Mouse (Mus musculus) hematopoietic stem cell, adult 5-6 weeks (primary cell): ENCODE measurements around the gene Ctbs. TPM values are rescaled to one million over a fixed set of nuclear protein-coding genes. Genes with fewer than 3 reads are reported as not detected.
"Not testable (repeated sequence)": the region's sequence is repeated elsewhere in the genome, so short reads cannot be mapped to it uniquely, and the experiment has no call there.

ENCODE experiments used
- ATAC-seq, 2 experiments: fragments of 125-278 bp in 1 of 2; replicated peaks in 1 of 2; 2 replicates each; pipeline ENCODE4 v1.8.0; 2016 to 2017; ENCODE audit warnings: inconsistent platforms in 2 of 2, mild to moderate bottlenecking in 2 of 2, moderate number of reproducible peaks in 2 of 2, low read depth in 1 of 2, moderate TSS enrichment in 1 of 2; ENCODE audit not compliant: low FRiP score in 2 of 2, poor library complexity in 2 of 2, severe bottlenecking in 2 of 2, insufficient read depth in 1 of 2, low TSS enrichment in 1 of 2
- total RNA-seq: library from RNA; stranded (forward); fragments of 172-1452, 232-1000 nt; gene quantifications from 2 replicates; pipeline ENCODE4 v1.2.3, GENCODE M21; 2017

Ctbs gene
- total RNA-seq, 1 experiment from 2014 or later = 10.2 TPM

DNA sequence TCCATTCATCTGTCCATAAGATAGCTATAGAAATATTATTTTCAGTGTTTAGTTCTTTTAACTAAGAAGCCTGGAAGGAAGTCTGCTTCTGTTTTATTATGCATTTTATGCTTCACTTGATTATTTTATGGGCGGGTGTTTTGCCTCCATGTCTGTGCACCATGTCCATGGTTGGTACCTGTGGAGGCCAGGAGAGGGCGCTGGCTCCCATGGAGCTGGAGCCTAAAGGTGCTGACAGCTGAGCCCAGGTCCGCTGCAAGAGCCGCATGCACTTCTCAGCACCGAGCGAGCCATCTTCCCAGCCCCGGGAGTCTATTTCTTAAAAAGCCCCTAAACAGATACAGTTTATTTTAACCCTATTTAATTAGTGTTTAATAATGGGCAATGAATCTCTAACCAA lies 25.9 kb upstream of the Ctbs start:
- no peak for ATAC-seq

GRCm38 (mm10) chr3:146424306-146424900 lies 25.2 kb upstream of the Ctbs start:
- ATAC-seq = no peak

DNA sequence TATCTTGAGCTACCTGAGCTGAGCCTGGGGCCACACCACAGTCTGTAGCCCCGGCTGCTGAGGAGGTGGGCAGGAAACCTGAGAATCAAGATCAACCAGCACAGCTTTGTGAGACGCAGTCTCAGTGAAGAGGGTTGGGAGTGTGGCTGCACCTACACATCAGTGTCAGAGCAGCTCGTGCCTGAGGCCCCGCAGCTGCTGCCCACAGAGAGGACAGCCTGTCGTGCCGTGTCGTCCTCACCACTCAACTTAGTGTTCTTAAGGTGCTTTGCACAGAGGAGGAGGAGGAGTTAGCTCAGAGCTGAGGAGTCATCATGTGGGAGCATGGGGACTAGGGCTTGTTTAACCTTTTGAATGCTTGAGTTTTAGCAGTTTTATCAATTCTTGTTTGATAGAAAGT lies 23.7 kb upstream of the Ctbs start:
- no peak for ATAC-seq

DNA sequence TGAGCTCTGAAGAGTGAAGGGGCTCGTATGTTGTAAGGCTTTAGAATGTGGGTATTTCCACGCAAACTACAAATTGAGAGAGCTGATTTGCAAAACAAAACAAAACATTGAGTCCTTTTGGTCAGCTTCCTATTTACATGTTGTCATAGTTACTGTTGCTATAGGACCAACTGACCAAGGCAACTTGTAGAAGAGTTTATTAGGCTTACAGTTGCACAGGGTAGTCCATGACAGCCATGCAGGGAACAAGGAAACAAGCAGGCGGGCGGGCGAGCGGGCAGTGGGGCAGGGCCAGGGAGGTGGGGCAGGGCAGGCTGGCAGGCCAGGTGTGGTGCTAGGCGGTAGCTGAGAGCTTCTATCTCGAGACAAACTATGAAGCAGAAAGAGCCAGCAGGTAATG lies 23.1 kb upstream of the Ctbs start:
- ATAC-seq = no peak

DNA sequence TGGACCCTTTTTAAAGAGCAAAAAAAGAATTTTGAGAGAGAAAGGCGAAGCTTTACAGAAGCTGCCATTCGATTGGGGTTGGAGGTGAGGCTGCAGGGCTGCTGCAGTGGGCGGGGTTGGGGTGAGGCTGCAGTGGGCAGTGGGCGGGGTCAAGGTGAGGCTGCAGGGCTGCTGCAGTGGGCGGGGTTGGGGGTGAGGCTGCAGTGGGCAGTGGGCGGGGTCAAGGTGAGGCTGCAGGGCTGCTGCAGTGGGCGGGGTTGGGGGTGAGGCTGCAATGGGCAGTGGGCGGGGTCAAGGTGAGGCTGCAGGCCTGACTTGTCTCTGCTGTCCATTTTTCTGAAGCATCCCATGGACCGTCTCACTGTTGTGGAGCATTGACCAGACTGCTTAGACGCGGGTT lies 16.5 kb upstream of the Ctbs start:
- ATAC-seq = not testable (repeated sequence)

- ATAC-seq = no peak
These were observed 15.8 kb upstream of the Ctbs start for GRCm38 (mm10) chr3:146433681-146434350.

DNA sequence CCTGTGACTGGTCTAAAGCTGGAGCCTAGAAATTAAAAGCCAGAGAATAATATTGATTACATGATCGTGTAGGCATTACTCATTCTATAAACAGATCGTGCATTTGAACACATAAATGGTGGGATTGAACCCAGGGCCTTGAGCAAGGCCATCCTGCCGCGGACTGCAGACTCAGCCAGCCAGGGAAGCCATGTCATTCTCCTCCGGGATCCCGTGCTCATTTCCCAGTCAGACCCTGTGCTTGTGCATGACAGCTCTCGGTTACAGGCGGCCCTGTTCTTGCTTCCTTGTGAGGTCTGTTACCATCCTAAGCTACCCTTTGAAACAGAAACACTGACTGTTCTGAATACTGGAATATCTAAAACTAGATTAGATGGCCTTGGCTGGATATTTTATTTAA lies 14.9 kb upstream of the Ctbs start:
- ATAC-seq = no peak

- ATAC-seq = no peak
These were observed 14.1 kb upstream of the Ctbs start for GRCm38 (mm10) chr3:146435533-146435932.

DNA sequence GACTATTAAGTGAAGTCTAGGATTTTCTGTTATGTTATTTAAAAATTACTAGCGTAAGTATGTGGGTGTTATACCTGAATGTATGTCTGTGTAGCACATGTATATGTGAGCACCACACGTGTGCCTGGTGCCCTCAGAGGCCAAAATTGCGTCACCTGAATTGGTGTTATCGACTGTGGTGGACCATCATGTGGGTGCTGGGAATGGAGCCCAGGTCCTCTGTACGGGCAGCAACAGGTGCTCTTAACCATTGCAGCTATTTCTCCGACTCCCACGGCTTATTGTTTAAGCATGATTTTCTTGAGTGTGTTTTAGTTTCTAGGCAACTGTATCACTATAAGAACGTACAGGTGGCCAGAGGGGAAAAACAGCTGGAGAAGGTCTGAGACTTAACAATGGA lies 13.5 kb upstream of the Ctbs start:
- ATAC-seq = no peak

GRCm38 (mm10) chr3:146440011-146440410 lies 9.6 kb upstream of the Ctbs start:
- no peak for ATAC-seq

DNA sequence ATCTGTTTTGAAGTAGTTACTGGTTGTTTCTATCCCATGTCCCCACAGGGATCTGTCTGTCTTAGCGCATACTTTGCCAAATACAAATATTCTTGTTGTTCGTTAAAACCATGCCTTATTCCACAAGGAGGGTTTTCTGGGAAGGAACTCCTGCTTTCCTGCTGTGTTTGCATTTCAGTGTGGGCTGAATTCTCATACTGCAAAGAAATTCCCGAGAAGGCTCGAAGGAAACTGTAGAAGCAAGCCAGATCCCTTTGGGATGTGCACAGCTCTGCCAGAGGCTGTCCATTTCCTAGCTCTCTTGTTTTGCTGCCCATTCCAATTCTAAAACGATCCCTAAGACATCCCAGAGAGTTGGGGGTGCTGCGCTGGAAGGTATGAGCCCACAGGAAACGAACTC lies 9.2 kb upstream of the Ctbs start:
- ATAC-seq = no peak

- ATAC-seq = no peak
These were observed 7.1 kb upstream of the Ctbs start for GRCm38 (mm10) chr3:146442484-146442883.

DNA sequence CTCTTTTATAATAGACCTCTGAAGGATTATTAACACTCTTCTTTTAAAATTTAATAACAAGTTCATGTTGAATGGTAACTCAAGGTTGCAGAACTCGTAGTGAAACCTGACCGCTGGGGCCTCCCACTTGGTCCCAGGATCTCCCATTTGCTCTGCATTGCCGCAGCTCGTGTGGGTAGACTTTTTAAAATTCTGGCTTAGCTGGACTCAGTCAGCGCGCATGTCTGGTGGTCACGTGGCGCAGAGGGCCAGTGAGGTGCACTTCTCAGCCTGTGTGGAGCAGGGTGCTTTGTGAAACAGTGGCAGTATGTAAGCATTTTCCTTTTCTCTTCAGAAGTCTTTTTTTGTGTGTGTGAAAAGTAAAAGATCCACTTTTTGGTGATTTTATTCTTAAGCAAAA lies 6.7 kb upstream of the Ctbs start:
- no peak for ATAC-seq

- ATAC-seq = no peak
These were observed 6.2 kb upstream of the Ctbs start for GRCm38 (mm10) chr3:146443380-146443779.

DNA sequence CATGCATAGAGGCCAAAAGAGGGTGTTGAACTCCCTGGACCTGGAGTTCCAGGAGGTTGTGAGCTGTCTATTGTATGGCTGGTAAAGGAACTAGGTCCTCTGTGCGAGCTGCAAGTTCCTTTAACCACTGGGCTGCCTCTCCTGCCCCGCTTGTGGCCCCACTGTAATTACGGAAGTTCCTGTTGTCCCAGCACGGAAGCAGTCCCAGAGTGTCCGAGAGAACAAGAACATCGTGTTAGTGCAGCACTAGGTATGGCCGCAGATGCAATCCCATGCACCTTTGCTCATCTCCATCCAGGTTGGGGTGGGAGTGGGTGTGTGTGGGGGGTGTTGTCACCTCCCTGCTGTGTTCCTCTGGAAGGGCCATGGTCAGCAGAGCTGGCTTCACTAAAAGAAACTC lies 4.7 kb upstream of the Ctbs start:
- ATAC-seq = peak in 1 of 2 experiments; percentile 56; a peak in 1 of 4 replicates

DNA sequence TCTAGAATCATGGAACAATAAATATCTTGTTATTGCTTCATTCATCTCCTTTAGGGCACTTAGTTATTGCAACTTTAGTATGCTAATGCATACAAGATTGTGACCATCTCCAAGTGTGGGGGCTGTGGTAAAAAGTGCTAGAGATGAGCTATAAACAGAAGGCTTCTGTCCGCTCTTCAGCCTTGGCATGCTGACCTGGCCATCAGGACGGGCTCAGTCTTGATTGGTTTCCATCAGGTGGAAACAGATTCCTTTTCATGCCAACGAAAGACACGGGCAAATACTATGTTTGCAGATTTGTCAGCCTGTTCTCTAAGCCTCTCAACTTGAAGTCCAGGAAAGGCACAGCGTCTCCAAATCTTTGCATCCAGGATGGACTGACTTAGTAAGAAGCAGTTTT lies 2.4 kb upstream of the Ctbs start:
- ATAC-seq = no peak

DNA sequence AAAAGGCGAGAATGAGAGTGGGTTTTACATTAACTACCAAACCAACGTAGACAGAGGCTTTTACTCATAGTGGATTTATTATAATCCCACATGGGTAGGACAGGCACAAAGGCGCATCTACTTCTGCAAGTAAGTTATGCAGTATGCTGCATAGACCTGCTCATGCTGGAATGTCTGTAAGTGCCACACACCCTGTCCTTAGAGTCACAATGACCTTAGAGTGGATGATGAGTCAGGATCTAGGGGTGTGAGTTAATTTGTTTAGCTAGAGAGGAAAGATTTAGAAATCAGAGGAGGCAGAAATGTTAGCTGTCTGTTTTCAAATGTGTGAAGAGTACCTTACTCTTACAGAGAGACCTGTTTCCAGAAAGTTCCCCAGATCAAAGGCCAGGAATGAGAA lies 2.0 kb upstream of the Ctbs start:
- no peak for ATAC-seq

DNA sequence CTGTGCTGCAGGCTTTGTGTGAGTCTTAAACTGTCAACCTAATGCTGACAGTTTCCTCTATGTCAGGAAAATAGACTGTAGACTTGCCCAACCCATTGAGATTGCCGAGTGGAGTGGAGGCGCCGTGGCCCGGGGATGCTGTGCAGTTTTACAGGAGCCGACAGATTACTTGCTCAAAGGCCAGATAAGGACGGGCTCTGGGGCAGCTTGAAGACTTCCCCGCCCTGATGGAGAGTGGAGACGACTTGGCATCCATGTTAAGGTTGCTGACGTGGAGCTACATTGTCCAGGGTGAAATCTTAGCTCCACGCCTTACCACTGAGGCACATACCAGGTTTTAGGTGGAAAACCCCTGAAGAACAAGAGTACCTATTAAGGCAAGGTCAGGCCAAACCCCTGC lies 1.2 kb upstream of the Ctbs start:
- ATAC-seq = no peak

DNA sequence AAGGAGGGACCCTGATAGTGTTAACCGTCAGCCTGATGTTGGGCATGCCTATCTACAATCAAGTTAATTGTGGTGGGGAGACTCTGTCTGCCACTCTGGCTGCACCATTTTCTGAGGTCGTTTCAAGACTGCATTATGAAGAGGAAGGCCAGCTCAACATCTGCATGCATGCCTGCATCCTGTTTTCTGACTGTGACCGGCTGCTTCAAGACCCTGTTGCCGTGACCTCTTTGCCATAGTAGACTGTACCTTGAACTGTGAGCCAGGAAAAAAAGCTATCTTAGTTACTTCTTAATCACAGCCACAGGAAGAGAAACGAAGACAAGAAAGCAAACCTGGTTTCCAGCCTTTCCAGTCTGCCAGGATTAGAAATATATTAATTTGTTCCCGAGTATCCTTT lies 626 bp upstream of the Ctbs start:
- no peak for ATAC-seq
